Mouse (Mus musculus) hindbrain, embryonic 16.5 days (tissue): ENCODE measurements around the gene Tlr5. TPM values are rescaled to one million over a fixed set of nuclear protein-coding genes. Genes with fewer than 3 reads are reported as not detected.

Source experiments
- ATAC-seq: fragments of 200-750 bp; cut with Nextera tagmentation; 2 replicates; pipeline ENCODE4 v1.8.0; 2017; ENCODE audit warnings: moderate TSS enrichment, moderate library complexity
- H3K27ac ChIP-seq: fragments of 300-500 bp; sonication (generic); 2 replicates; pipeline ENCODE4 v1.5.1; 2014; ENCODE audit warnings: low read depth, mild to moderate bottlenecking, control low read depth, low read length, moderate library complexity
- H3K27me3 ChIP-seq: fragments of 300-500 bp; sonication (generic); replicated peaks from 2 replicates; pipeline ENCODE4 v1.6.1; 2014; ENCODE audit warnings: low read length; ENCODE audit not compliant: control insufficient read depth, insufficient read depth
- H3K36me3 ChIP-seq: fragments of 300-500 bp; sonication (generic); 2 replicates; pipeline ENCODE4 v1.6.1; 2014; ENCODE audit warnings: mild to moderate bottlenecking, low read length, moderate library complexity, mixed read lengths; ENCODE audit not compliant: control insufficient read depth, insufficient read depth
- H3K4me1 ChIP-seq: fragments of 300-500 bp; sonication (generic); 2 replicates; pipeline ENCODE4 v1.6.1; 2014; ENCODE audit warnings: low read depth, low read length; ENCODE audit not compliant: control insufficient read depth, insufficient read depth
- H3K4me2 ChIP-seq: fragments of 300-500 bp; sonication (generic); 2 replicates; pipeline ENCODE4 v1.6.1; 2014; ENCODE audit warnings: mild to moderate bottlenecking, low read length, control low read depth, moderate library complexity
- H3K4me3 ChIP-seq: fragments of 300-500 bp; sonication (generic); 2 replicates; pipeline ENCODE4 v1.5.1; 2014; ENCODE audit warnings: mild to moderate bottlenecking, low read length, control low read depth, moderate library complexity
- H3K9ac ChIP-seq: fragments of 300-500 bp; sonication (generic); 2 replicates; pipeline ENCODE4 v1.6.1; 2014; ENCODE audit warnings: low read depth, mild to moderate bottlenecking, control low read depth, low read length, moderate library complexity
- H3K9me3 ChIP-seq: fragments of 300-500 bp; sonication (generic); 2 replicates; pipeline ENCODE4 v1.6.1; 2014; ENCODE audit warnings: mild to moderate bottlenecking, low read length, moderate library complexity; ENCODE audit not compliant: control insufficient read depth
- WGBS: fragments of 180-500 bp; shearing (Covaris S2); extraction: QIAGEN DNeasy Blood & Tissue Kit; methylation state at CpG from one replicate; pipeline ENCODE4 v1.1.7; 2014; 5-methylcytosine and 5-hydroxymethylcytosine counted together
- polyA plus RNA-seq: library from polyadenylated mRNA; unstranded; fragments of >200 nt; fragmentation: Nextera tagmentation; extraction: Ambion mirVana; gene quantifications from 2 replicates; pipeline ENCODE4 v1.2.1, GENCODE M21; 2015

Tlr5 gene
- polyA plus RNA-seq, 1 experiment from 2014 or later, result 0.19 TPM

- no peaks in the 10 kb centered on the region for H3K4me1 ChIP-seq
- H3K36me3 ChIP-seq, result no peaks in the 10 kb centered on the region
- H3K9me3 ChIP-seq, result no peaks in the 10 kb centered on the region
- no peaks in the 10 kb centered on the region for H3K27me3 ChIP-seq
- no peak overlapping the region for H3K4me3 ChIP-seq
- H3K4me2 ChIP-seq, result no peak overlapping the region
- no peak for ATAC-seq
- H3K9ac ChIP-seq, result no peak overlapping the region
- 72% methylated on average over 6 of the region's 6 CpGs for WGBS
- no peak overlapping the region for H3K27ac ChIP-seq
Observed at GRCm38 (mm10) chr1:182945561-182945960, 9.0 kb upstream of the Tlr5 start.

- no peaks in the 10 kb centered on the region for H3K9me3 ChIP-seq
- no peak overlapping the region for H3K4me2 ChIP-seq
- 0 out of 2 replicates have a peak, but pooled peaks cover 3% of the 10 kb centered on the region for H3K27me3 ChIP-seq
- H3K4me3 ChIP-seq, result no peak overlapping the region
- ATAC-seq, result no peak
- no peak overlapping the region for H3K27ac ChIP-seq
- H3K4me1 ChIP-seq, result peaks cover 8% of the 10 kb centered on the region; the same call in 1 of the 2 replicates
- 63% methylated on average over 9 of the region's 9 CpGs for WGBS
- H3K9ac ChIP-seq, result no peak overlapping the region
- H3K36me3 ChIP-seq, result no peaks in the 10 kb centered on the region
Observed at GRCm38 (mm10) chr1:182951298-182951697, 3.3 kb upstream of the Tlr5 start.

DNA sequence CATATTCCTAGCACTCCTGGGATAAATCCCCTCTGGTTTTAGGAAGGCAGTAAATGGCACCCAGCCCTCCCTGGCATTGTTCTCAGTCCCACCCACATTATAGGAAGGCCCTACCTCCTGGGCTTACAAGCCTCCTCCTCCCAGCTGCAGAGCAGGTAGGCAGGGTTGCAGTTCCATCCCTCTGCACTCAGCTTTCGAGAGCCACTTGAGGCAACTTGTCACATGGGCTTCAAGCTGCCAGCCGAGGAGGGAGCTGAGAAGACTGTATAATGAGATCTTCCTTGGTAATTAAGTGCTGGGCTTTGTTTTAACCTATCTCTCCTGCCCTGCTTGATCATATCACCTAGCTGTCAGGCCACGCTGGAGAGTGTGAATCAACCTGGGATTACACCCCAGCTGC lies 1.4 kb upstream of the Tlr5 start:
- H3K4me2 ChIP-seq, result no peak overlapping the region
- H3K36me3 ChIP-seq, result no peaks in the 10 kb centered on the region
- no peak overlapping the region for H3K4me3 ChIP-seq
- ATAC-seq, result peak; percentile 34; the same call in 1 of the 2 replicates
- peaks cover 8% of the 10 kb centered on the region; the same call in 1 of the 2 replicates for H3K4me1 ChIP-seq
- no peaks in the 10 kb centered on the region for H3K9me3 ChIP-seq
- 27% methylated on average over 3 of the region's 3 CpGs for WGBS
- no peak overlapping the region for H3K27ac ChIP-seq
- H3K9ac ChIP-seq, result no peak overlapping the region
- peaks cover 4% of the 10 kb centered on the region; the same call in 1 of the 2 replicates for H3K27me3 ChIP-seq

DNA sequence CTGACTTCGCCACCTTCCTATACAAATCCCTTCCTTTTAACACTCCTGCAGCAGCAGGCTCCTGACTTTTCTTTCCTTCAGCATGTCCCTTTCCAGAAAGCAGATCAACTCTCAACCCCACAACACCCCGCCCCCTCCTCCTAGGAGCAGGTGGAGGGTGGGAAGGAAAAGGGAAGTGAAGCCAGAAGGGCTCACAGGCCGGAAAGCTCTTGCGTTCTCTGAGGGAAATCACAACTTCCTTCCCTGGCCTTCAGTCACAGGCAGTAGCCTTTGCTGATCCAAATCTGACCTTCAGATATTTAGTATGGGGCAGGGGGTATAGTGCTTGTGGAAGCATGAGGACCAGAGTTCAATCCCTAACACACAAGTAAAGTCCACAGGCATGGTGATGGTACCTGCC lies 921 bp upstream of the Tlr5 start:
- no peak for ATAC-seq
- H3K36me3 ChIP-seq, result no peaks in the 10 kb centered on the region
- no peak overlapping the region for H3K27ac ChIP-seq
- no peak overlapping the region for H3K9ac ChIP-seq
- H3K4me1 ChIP-seq, result peaks cover 8% of the 10 kb centered on the region; the same call in 1 of the 2 replicates
- H3K27me3 ChIP-seq, result peaks cover 4% of the 10 kb centered on the region; the same call in 1 of the 2 replicates
- H3K4me2 ChIP-seq, result no peak overlapping the region
- 85% methylated on average over 4 of the region's 4 CpGs for WGBS
- H3K9me3 ChIP-seq, result no peaks in the 10 kb centered on the region
- no peak overlapping the region for H3K4me3 ChIP-seq

GRCm38 (mm10) chr1:182955047-182955620 lies 546 bp downstream of the Tlr5 start:
- no peak for ATAC-seq
- WGBS, result 24% methylated on average over 15 of the region's 15 CpGs
- peak overlapping the region; percentile 31 for H3K4me3 ChIP-seq

DNA sequence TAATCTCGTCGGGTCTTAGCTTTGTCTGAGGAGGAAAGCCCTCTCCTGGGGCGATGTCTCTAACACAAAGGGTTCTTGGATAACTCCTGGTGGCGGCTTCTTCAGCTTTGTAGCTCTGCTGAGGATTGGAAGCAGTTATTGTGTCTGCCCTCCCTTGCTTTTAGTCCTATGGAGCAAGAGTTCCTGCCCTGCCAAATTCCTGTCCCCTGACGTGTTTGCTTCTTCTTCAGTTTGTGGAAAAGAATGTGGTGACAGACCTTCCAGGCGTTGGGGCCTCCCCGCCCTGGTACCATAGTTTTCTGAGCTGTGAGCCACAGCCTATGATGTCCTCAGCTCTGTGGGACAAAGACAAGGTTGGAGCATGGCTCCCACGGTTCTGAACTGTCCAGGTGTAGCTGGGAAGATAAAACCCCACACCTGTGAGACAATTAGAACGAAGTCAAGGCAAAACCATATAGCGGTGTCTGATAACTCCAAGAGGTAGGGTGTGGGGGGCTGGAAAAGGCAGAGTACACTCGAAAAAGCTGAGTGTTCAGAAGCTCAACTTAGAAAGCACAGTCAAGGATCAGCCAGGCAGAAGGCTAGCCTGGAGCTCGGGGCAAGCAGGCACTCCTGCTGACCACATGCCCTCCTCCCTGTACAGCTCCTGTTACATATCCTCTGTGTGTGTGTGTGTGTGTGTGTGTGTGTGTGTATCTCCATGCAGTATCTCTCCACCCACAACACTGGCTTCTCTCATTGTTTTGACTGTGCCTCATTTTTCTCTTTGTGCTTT lies 1.8 kb downstream of the Tlr5 start:
- no peaks in the 10 kb centered on the region for H3K9me3 ChIP-seq
- no peak overlapping the region for H3K4me3 ChIP-seq
- H3K9ac ChIP-seq, result no peak overlapping the region
- peaks cover 4% of the 10 kb centered on the region; the same call in 1 of the 2 replicates for H3K27me3 ChIP-seq
- no peak overlapping the region for H3K27ac ChIP-seq
- H3K4me2 ChIP-seq, result no peak overlapping the region
- H3K4me1 ChIP-seq, result peaks cover 16% of the 10 kb centered on the region
- WGBS, result 79% methylated on average over 11 of the region's 12 CpGs
- H3K36me3 ChIP-seq, result no peaks in the 10 kb centered on the region
- ATAC-seq, result no peak

More at GRCm38 (mm10) chr1:182955047-182955620, 546 bp downstream of the Tlr5 start:
- Histone ChIP-seq H3K4me2 (peak overlapping the region; percentile 54), H3K36me3 (no peaks in the 10 kb centered on the region), H3K4me1 (peaks cover 16% of the 10 kb centered on the region), H3K27ac (no peak overlapping the region), H3K27me3 (peaks cover 4% of the 10 kb centered on the region; the same call in 1 of the 2 replicates), H3K9ac (peak overlapping the region; percentile 58), H3K9me3 (no peaks in the 10 kb centered on the region)

DNA sequence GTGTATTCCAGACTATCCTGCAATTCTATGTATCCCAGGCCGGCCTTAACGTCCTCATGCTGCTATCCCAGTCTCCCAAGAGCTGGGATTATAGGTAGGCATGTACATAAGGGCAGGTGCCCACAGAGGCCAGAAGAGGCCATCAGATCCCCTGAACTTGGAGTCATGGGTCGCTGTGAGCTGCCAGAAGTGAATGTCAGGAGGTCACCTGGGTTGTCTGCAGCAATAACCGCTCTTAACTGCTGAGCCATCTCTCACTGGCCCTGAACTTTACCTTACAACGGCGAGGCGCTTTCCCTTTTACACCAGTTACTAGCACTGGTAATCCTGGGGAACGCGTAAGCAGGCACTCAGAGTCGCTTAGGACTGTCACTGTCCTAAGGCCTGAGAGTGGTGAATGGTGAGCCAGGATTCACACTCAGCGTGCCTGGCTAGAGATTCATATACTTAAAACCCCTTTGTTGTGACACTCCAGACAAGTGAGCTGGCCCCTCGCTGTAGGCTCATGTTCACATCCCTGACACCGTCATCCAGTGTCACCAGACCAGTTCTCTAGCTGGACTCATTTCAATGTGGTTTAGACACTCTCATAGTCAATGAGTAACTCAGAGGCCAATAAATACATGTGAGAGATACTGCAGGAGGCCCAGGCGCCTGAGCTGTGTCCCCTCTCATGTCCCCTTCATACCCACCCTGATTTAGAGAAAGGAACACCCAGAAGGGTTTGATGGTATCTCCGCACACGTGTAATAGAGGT lies 2.6 kb downstream of the Tlr5 start:
- 92% methylated on average over 16 of the region's 16 CpGs for WGBS
- Histone ChIP-seq H3K9me3 (no peaks in the 10 kb centered on the region), H3K4me1 (peaks cover 16% of the 10 kb centered on the region)

GRCm38 (mm10) chr1:182957826-182958544 lies 3.4 kb downstream of the Tlr5 start:
- Histone ChIP-seq H3K4me2 (no peak overlapping the region), H3K9me3 (no peaks in the 10 kb centered on the region), H3K4me1 (peaks cover 16% of the 10 kb centered on the region), H3K4me3 (no peak overlapping the region), H3K27ac (no peak overlapping the region), H3K27me3 (peaks cover 4% of the 10 kb centered on the region; the same call in 1 of the 2 replicates), H3K9ac (no peak overlapping the region), H3K36me3 (no peaks in the 10 kb centered on the region)
- WGBS, result 77% methylated on average over 13 of the region's 13 CpGs
- no peak for ATAC-seq

More for the DNA sequence above, 2.6 kb downstream of the Tlr5 start:
- no peak overlapping the region for H3K4me2 ChIP-seq
- no peaks in the 10 kb centered on the region for H3K36me3 ChIP-seq
- no peak overlapping the region for H3K9ac ChIP-seq
- H3K27ac ChIP-seq, result no peak overlapping the region
- H3K27me3 ChIP-seq, result peaks cover 4% of the 10 kb centered on the region; the same call in 1 of the 2 replicates
- ATAC-seq, result no peak
- no peak overlapping the region for H3K4me3 ChIP-seq
